Mouse (Mus musculus): Measurements from ENCODE around the gene Syncrip. TPM values are rescaled to one million over a fixed set of nuclear protein-coding genes. Genes with fewer than 3 reads are reported as not detected.

Syncrip gene
- 137 TPM for total RNA-seq (2023)

DNA sequence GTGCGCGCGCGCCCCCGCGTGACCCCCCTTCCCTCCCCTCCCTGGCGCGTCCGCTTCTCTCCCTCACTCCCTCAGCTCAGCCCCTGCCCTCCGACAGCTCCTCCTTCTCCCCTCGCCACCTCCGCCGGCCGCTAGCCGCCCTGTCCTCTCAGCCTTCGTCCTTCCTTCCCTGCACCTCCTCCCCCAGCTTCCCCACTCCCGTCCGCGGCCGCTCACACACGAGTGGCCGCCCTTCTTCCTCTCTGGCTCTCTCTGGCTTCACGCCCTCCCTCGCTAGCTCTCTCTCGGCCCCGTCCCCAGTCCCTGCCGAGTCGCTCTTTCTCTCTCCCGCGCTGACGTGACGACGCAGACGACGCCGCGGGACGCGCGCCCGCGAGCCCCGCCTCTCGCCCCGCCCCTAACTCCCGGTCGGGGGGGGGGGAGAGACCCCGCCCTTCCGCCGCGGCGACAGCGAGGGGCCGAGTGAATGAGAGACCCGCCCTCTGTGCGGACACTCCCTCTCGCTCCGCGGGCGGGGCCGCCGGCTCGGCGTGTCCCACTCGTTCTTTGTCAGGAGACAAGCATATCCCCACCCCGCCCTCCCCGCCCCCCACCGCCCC is at the start of gene Syncrip:
TSS of gene Syncrip (minus strand) at position 345 of the 599 bp plus-strand sequence.

DNA sequence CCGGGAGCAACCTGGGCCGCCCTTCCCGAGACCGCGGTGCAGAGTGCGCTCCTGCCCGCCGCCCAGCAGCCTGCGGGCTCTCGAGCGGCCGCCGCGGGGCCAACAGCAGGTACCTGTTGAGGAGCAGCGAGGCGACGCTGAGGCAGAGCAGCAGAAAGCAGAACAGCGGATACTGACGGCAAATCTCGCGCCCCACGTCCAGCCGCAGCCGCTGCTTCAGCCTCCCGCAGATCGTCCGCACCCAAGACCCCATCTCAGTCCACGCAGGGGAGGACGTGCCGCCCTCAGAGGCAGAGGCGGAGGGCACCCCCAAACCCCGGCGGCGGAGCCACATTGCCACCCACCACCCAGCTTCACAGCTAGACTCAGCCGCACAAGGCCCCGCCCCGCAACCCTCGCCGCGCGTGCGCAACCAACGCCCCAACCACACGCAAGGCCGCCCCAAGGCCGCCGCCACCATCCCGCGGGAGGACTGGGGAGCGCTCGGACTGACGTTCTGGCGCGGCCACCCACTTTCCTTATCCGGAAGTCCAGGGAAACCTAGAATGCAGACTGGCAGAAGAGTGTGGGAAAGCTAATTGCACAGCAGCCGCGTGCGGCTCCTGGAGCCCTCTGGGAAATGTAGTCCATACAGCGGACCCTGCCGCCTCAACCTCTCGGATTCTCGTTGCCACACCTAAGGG is 43.7 kb downstream of the Syncrip start, which contains the start of gene Snx14:
TSS of gene Snx14 (minus strand) at position 404 of the 683 bp plus-strand sequence.

Other genes starting within 250 kb of the Syncrip start
- gene Nt5e, start 155.4 kb downstream of the Syncrip start, total RNA-seq (2023) = 29.5 TPM
- 23.8 TPM for gene Snx14, start 43.6 kb downstream of the Syncrip start, total RNA-seq (2023)
- gene Gm20537, start 26.0 kb downstream of the Syncrip start, total RNA-seq (2023) = not detected
- 10.0 TPM for gene Zfp949, start 65.4 kb upstream of the Syncrip start, total RNA-seq (2023)
- not detected for gene Trim43a, start 98.3 kb upstream of the Syncrip start, total RNA-seq (2023)
- 44.8 TPM for gene Mthfsl, start 237.7 kb upstream of the Syncrip start, total RNA-seq (2023)
- gene Bcl2a1d, start 249.3 kb upstream of the Syncrip start, total RNA-seq (2023) = 6.7 TPM

Data from CD4-positive naive resting alpha-beta T cell, adult 76 days (primary cell).